8 mouse cellular contexts compared by ENCODE assay signal in genomic region chr2:32536634-32537359, GRCm38 (mm10). TPM values are rescaled to one million over a fixed set of nuclear protein-coding genes. Genes with fewer than 3 reads are reported as not detected.
DNase-seq lines count a peak whose midpoint lies in the region; ATAC-seq lines count a peak whose summit lies in the region.

No protein-coding gene starts in this region.

- no peak for ATAC-seq in cerebellum, adult (ENCODE audit: insufficient number of reproducible peaks, low FRiP score, low TSS enrichment)
- no peak for ATAC-seq in limb, embryonic 11.5 days (ENCODE audit: insufficient number of reproducible peaks, low FRiP score, low TSS enrichment, low read depth)
- no peak for ATAC-seq in midbrain, embryonic 14.5 days (ENCODE audit: low FRiP score, low TSS enrichment)

- H3K36me3 ChIP-seq in limb, embryonic 11.5 days (ENCODE audit: control insufficient read depth, insufficient read depth, low read length) = no peaks in the 10 kb centered on the region
- no peaks in the 10 kb centered on the region for H3K36me3 ChIP-seq in midbrain, embryonic 14.5 days (ENCODE audit: control insufficient read depth, insufficient read depth, low read length)

- H3K9me3 ChIP-seq in limb, embryonic 11.5 days (ENCODE audit: control insufficient read depth, low read length) = no peaks in the 10 kb centered on the region
- H3K9me3 ChIP-seq in midbrain, embryonic 14.5 days (ENCODE audit: control insufficient read depth, low read length) = no peaks in the 10 kb centered on the region

- peak overlapping the region; percentile 47 for H3K27ac ChIP-seq in limb, embryonic 11.5 days (replicated peaks; ENCODE audit: low read depth, low read length)
- peak overlapping the region; percentile 49; the same call in 1 of the 2 replicates for H3K27ac ChIP-seq in midbrain, embryonic 14.5 days (replicated peaks; ENCODE audit: low read depth, low read length)

- peak overlapping the region; percentile 88 for H3K9ac ChIP-seq in limb, embryonic 11.5 days (ENCODE audit: low read length)
- peak overlapping the region; percentile 91 for H3K9ac ChIP-seq in midbrain, embryonic 14.5 days (replicated peaks; ENCODE audit: low read length)

- H3K4me2 ChIP-seq in limb, embryonic 11.5 days (ENCODE audit: low read depth, severe bottlenecking) = peak overlapping the region; percentile 88
- H3K4me2 ChIP-seq in midbrain, embryonic 14.5 days (ENCODE audit: low read length) = peak overlapping the region; percentile 86

- WGBS in limb, embryonic 11.5 days = under 1% methylated on average over 11 of the region's 11 CpGs
- 4% methylated on average over 11 of the region's 11 CpGs for WGBS in midbrain, embryonic 14.5 days

- peak overlapping the region; percentile 93 for H3K4me3 ChIP-seq in limb, embryonic 11.5 days (ENCODE audit: low read depth, low read length)
- H3K4me3 ChIP-seq in midbrain, embryonic 14.5 days (replicated peaks; ENCODE audit: low read depth, low read length) = peak overlapping the region; percentile 85

- peaks cover 33% of the 10 kb centered on the region for H3K4me1 ChIP-seq in limb, embryonic 11.5 days (ENCODE audit: control insufficient read depth, insufficient read depth, low read length)
- H3K4me1 ChIP-seq in midbrain, embryonic 14.5 days (ENCODE audit: control insufficient read depth, insufficient read depth, low read length) = peaks cover 47% of the 10 kb centered on the region

- no peaks in the 10 kb centered on the region for H3K27me3 ChIP-seq in limb, embryonic 11.5 days (ENCODE audit: control insufficient read depth, insufficient read depth, low read length)
- no peaks in the 10 kb centered on the region for H3K27me3 ChIP-seq in midbrain, embryonic 14.5 days (ENCODE audit: control insufficient read depth, insufficient read depth, low read length)

- DNase-seq in cerebellum, adult 11-12 months = peak; percentile 76
- DNase-seq in embryo, embryonic 10.5 days (ENCODE audit: low spot score) = peak; percentile 55
- DNase-seq in heart, adult 18-20 months = peak; percentile 69 to 71
- peak; percentile 82 for DNase-seq in kidney, adult 11 months
- peak; percentile 61 for DNase-seq in limb, embryonic 11.5 days (ENCODE audit: low spot score)
- DNase-seq in midbrain, embryonic 14.5 days = peak; percentile 62
- DNase-seq in spleen, postnatal 36 days (ENCODE audit: low spot score in 2 of 2) = peak; percentile 59 to 63

RNA-seq across cellular contexts. Expression of gene Fam102a, which starts 1.7 kb away (rescaled TPM):
- total RNA-seq in heart, adult 18-20 months (2021) = 1 to 10 TPM; 4.9 to 5.9 TPM
- polyA plus RNA-seq in limb, embryonic 11.5 days (2014; fragmentation: Nextera tagmentation; extraction: Ambion mirVana) = 9.8 and 12.4 TPM in 2 replicates
- 6.9 and 7.8 TPM in 2 replicates for polyA plus RNA-seq in midbrain, embryonic 14.5 days (2014; fragmentation: Nextera tagmentation; extraction: Ambion mirVana)

RNA-seq across cellular contexts. Expression of gene Dpm2, which starts 33.9 kb away (rescaled TPM):
- total RNA-seq in heart, adult 18-20 months (2021) = 10 to 100 TPM; 14.0 to 20.2 TPM
- polyA plus RNA-seq in limb, embryonic 11.5 days (2014; fragmentation: Nextera tagmentation; extraction: Ambion mirVana) = 89.0 and 98.6 TPM in 2 replicates
- polyA plus RNA-seq in midbrain, embryonic 14.5 days (2014; fragmentation: Nextera tagmentation; extraction: Ambion mirVana) = 138 and 165 TPM in 2 replicates

RNA-seq across cellular contexts. Expression of gene Pip5kl1, which starts 37.8 kb away (rescaled TPM):
- total RNA-seq in heart, adult 18-20 months (2021) = not detected
- 3.3 and 4.0 TPM in 2 replicates for polyA plus RNA-seq in limb, embryonic 11.5 days (2014; fragmentation: Nextera tagmentation; extraction: Ambion mirVana)
- 7.1 and 11.5 TPM in 2 replicates for polyA plus RNA-seq in midbrain, embryonic 14.5 days (2014; fragmentation: Nextera tagmentation; extraction: Ambion mirVana)

RNA-seq across cellular contexts. Expression of gene 9430097D07Rik, which starts 38.7 kb away (rescaled TPM):
- total RNA-seq in heart, adult 18-20 months (2021) = not detected
- 0.33 and 0.34 TPM in 2 replicates for polyA plus RNA-seq in limb, embryonic 11.5 days (2014; fragmentation: Nextera tagmentation; extraction: Ambion mirVana)
- 0.29 and 1.3 TPM in 2 replicates for polyA plus RNA-seq in midbrain, embryonic 14.5 days (2014; fragmentation: Nextera tagmentation; extraction: Ambion mirVana)

RNA-seq across cellular contexts. Expression of gene St6galnac4, which starts 50.1 kb away (rescaled TPM):
- total RNA-seq in heart, adult 18-20 months (2021) = 10 to 100 TPM; 14.7 to 16.1 TPM
- 21.2 and 21.5 TPM in 2 replicates for polyA plus RNA-seq in limb, embryonic 11.5 days (2014; fragmentation: Nextera tagmentation; extraction: Ambion mirVana)
- polyA plus RNA-seq in midbrain, embryonic 14.5 days (2014; fragmentation: Nextera tagmentation; extraction: Ambion mirVana) = 20.1 and 24.8 TPM in 2 replicates
